Mouse (Mus musculus) midbrain, embryonic 12.5 days (tissue): ENCODE data around the gene Ifitm5. TPM values are rescaled to one million over a fixed set of nuclear protein-coding genes. Genes with fewer than 3 reads are reported as not detected.
"Not testable (repeated sequence)": the region's sequence is repeated elsewhere in the genome, so short reads cannot be mapped to it uniquely, and the experiment has no call there.

Source experiments
- ATAC-seq: fragments of 200-750 bp; cut with Nextera tagmentation; 2 replicates; pipeline ENCODE4 v1.8.0; 2017; ENCODE audit warnings: low read depth, moderate TSS enrichment, moderate library complexity; ENCODE audit not compliant: low FRiP score
- H3K27ac ChIP-seq: fragments of 300-500 bp; sonication (generic); replicated peaks from 2 replicates; pipeline ENCODE4 v1.5.1; 2016; ENCODE audit warnings: mild to moderate bottlenecking
- H3K27me3 ChIP-seq: fragments of 300-500 bp; sonication (generic); 2 replicates; pipeline ENCODE4 v1.6.1; 2016; ENCODE audit warnings: mild to moderate bottlenecking
- H3K36me3 ChIP-seq: fragments of 300-500 bp; sonication (generic); 2 replicates; pipeline ENCODE4 v1.6.1; 2016
- H3K4me1 ChIP-seq: fragments of 300-500 bp; sonication (generic); 2 replicates; pipeline ENCODE4 v1.6.1; 2016
- H3K4me2 ChIP-seq: fragments of 300-500 bp; sonication (generic); replicated peaks from 2 replicates; pipeline ENCODE4 v1.6.1; 2016; ENCODE audit warnings: mild to moderate bottlenecking, moderate library complexity
- H3K4me3 ChIP-seq: fragments of 300-500 bp; sonication (generic); 2 replicates; pipeline ENCODE4 v1.5.1; 2016; ENCODE audit warnings: mild to moderate bottlenecking
- H3K9ac ChIP-seq: fragments of 300-500 bp; sonication (generic); replicated peaks from 2 replicates; pipeline ENCODE4 v1.6.1; 2016; ENCODE audit warnings: mild to moderate bottlenecking, moderate library complexity
- H3K9me3 ChIP-seq: fragments of 300-500 bp; sonication (generic); 2 replicates; pipeline ENCODE4 v1.6.1; 2016; ENCODE audit warnings: mild to moderate bottlenecking
- WGBS: fragments of 180-500 bp; shearing (Covaris S2); methylation state at CpG from one replicate; pipeline ENCODE4 v1.1.7; 2016; 5-methylcytosine and 5-hydroxymethylcytosine counted together
- polyA plus RNA-seq: library from polyadenylated mRNA; unstranded; fragments of >200 nt; fragmentation: Nextera tagmentation; extraction: Ambion mirVana; gene quantifications from 2 replicates; pipeline ENCODE4 v1.2.1, GENCODE M21; 2016

Ifitm5 gene
- polyA plus RNA-seq, 1 experiment from 2014 or later = 0.93 TPM

DNA sequence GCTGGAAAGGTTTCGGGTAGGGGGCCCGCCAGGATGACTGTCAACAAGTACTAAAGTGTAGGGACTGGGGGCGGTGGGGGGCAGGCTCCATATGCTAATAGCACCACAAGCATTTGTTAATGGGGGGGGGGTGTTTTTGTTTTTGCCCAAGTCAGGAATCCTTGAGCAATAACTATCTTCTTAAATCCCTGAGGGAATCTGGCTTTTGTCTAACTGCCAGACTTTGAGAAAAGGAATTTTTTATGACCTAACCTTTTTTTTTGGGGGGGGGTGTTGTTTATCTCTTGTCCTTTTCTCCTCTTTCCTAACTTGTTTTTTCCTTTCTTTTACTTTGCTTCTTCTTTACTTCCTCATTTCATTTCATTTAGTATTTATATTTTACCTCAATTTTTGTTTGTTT, 25.4 kb upstream of the Ifitm5 start:
- no peak overlapping the region for H3K27ac ChIP-seq
- peaks cover 10% of the 10 kb centered on the region for H3K4me1 ChIP-seq
- H3K9ac ChIP-seq = no peak overlapping the region
- H3K27me3 ChIP-seq = peaks cover 7% of the 10 kb centered on the region; the same call in 1 of the 2 replicates
- H3K4me2 ChIP-seq = no peak overlapping the region
- no peaks in the 10 kb centered on the region for H3K9me3 ChIP-seq
- no peak overlapping the region for H3K4me3 ChIP-seq
- 24% methylated on average over 3 of the region's 3 CpGs for WGBS
- ATAC-seq = no peak
- no peaks in the 10 kb centered on the region for H3K36me3 ChIP-seq

DNA sequence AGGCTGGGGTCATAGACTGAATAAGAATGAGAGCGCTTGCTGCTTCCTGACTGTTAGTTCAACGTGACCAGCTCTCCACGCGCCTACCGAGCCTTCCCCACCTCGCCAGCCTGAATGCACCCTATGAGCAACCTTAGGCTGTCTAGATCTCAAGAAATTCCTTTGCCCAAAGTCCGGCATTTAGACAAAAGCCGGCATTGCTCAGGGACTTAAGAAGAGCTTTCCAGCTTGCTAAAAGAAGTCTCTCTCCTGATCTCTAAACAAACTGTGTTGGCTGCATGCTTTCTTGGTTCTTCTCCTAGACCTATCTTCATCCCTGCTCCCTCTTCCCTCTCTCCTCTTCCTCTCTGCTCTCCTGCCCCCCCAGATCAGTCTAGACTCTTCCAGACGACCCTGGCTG, 24.8 kb upstream of the Ifitm5 start:
- H3K4me1 ChIP-seq = peaks cover 10% of the 10 kb centered on the region
- H3K27ac ChIP-seq = no peak overlapping the region
- peaks cover 7% of the 10 kb centered on the region; the same call in 1 of the 2 replicates for H3K27me3 ChIP-seq
- no peak overlapping the region for H3K9ac ChIP-seq
- H3K36me3 ChIP-seq = no peaks in the 10 kb centered on the region
- ATAC-seq = no peak
- H3K4me2 ChIP-seq = no peak overlapping the region
- no peaks in the 10 kb centered on the region for H3K9me3 ChIP-seq
- 8% methylated on average over 9 of the region's 9 CpGs for WGBS
- no peak overlapping the region for H3K4me3 ChIP-seq

DNA sequence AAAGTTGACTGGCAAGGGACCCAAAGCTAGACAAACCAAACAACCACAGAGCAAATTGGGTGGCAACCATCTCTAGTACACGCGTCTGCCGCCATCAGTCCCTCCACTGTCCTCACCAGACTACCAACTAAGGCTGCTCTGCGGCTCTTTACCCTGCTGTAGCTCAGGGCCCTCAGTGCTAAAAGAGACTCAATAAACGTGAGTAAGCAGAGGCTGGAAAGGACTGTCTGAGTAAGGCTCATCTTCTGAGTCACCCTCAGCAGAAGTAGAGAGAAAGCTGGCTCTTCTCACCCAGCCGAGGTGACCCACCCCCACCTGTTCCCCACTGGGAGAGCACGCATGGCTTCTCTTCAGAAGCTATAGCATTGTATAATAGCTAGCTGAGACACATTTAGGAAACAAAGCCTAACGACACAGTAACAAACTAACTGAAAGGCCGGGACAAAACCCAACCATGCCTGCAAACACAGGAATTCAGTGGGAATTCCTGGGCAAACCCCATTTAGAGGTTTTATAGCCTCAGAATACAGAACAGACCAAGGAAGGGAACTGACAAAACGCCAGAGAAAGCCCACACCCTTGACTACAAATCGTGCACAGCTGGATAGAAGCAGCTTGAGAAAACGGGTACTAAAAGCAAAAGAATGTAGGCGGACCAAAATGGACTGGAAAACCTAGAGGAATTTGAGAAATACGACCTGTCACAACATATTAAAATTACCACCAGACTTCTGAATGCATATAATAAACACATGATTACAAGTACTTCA, 23.5 kb upstream of the Ifitm5 start:
- Histone ChIP-seq H3K4me2 (no peak overlapping the region), H3K4me1 (peaks cover 10% of the 10 kb centered on the region), H3K9me3 (no peaks in the 10 kb centered on the region), H3K9ac (no peak overlapping the region), H3K27ac (no peak overlapping the region), H3K4me3 (no peak overlapping the region), H3K27me3 (peaks cover 11% of the 10 kb centered on the region; the same call in 1 of the 2 replicates), H3K36me3 (no peaks in the 10 kb centered on the region)
- no peak for ATAC-seq
- 27% methylated on average over 14 of the region's 14 CpGs for WGBS

DNA sequence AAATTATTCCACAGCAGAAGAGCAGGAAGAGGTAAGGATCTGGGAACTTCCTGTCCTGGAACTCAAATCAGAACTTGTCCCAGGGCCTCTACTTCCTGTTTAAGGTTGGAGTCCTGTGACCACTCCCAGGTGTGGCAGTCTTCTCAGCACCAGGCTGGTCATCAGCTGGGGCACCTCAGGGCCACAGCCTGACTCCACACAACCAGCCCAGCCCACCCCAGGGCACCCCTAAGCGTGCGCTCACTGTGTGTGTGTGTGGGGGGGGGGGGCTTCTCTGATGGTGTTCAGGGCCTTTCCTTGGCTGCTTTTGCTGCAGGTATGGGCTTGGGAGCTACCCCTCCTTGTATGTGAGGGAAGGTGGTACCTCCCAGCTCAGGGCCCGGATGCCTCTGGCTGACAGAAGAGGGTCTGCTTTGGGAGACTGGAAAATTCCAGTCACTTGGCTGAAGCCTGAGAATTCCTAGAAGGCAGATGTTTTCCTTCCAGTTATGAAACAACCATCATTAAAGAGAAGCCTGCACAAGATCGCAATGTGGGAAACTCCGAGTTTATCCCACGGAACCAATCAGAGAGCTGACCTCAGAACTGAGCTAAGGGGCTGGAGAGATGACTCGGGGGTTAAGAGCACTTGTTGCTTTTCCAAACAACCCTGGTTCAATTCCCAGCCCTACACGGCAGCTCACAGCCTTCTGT, 21.5 kb upstream of the Ifitm5 start:
- ATAC-seq = no peak
- H3K9ac ChIP-seq = no peak overlapping the region
- no peak overlapping the region for H3K4me2 ChIP-seq
- WGBS = 85% methylated on average over 8 of the region's 8 CpGs
- no peaks in the 10 kb centered on the region for H3K9me3 ChIP-seq
- no peak overlapping the region for H3K4me3 ChIP-seq
- H3K27ac ChIP-seq = no peak overlapping the region
- H3K4me1 ChIP-seq = peaks cover 19% of the 10 kb centered on the region
- peaks cover 11% of the 10 kb centered on the region; the same call in 1 of the 2 replicates for H3K27me3 ChIP-seq
- no peaks in the 10 kb centered on the region for H3K36me3 ChIP-seq

GRCm38 (mm10) chr7:140970931-140971330, 20.8 kb upstream of the Ifitm5 start:
- Histone ChIP-seq H3K4me3 (no peak overlapping the region), H3K4me2 (no peak overlapping the region), H3K4me1 (peaks cover 19% of the 10 kb centered on the region), H3K36me3 (no peaks in the 10 kb centered on the region), H3K27me3 (peaks cover 11% of the 10 kb centered on the region; the same call in 1 of the 2 replicates), H3K9me3 (no peaks in the 10 kb centered on the region), H3K27ac (no peak overlapping the region), H3K9ac (no peak overlapping the region)
- ATAC-seq = no peak
- 53% methylated on average over 7 of the region's 7 CpGs for WGBS

GRCm38 (mm10) chr7:140968710-140969109, 18.6 kb upstream of the Ifitm5 start:
- not testable (repeated sequence) for H3K27ac ChIP-seq, H3K9ac ChIP-seq, H3K36me3 ChIP-seq, H3K4me2 ChIP-seq, ATAC-seq, H3K9me3 ChIP-seq, H3K27me3 ChIP-seq, H3K4me3 ChIP-seq
- 12% methylated on average over 3 of the region's 3 CpGs for WGBS
- H3K4me1 ChIP-seq = peaks cover 14% of the 10 kb centered on the region

- Histone ChIP-seq H3K27ac (no peak overlapping the region), H3K36me3 (no peaks in the 10 kb centered on the region), H3K9me3 (no peaks in the 10 kb centered on the region), H3K4me1 (peaks cover 9% of the 10 kb centered on the region), H3K27me3 (peaks cover 4% of the 10 kb centered on the region; the same call in 1 of the 2 replicates), H3K4me3 (no peak overlapping the region), H3K9ac (no peak overlapping the region), H3K4me2 (no peak overlapping the region)
- no peak for ATAC-seq
- WGBS = 8% methylated on average over 14 of the region's 14 CpGs
Observed at GRCm38 (mm10) chr7:140967862-140968591, 17.9 kb upstream of the Ifitm5 start.

DNA sequence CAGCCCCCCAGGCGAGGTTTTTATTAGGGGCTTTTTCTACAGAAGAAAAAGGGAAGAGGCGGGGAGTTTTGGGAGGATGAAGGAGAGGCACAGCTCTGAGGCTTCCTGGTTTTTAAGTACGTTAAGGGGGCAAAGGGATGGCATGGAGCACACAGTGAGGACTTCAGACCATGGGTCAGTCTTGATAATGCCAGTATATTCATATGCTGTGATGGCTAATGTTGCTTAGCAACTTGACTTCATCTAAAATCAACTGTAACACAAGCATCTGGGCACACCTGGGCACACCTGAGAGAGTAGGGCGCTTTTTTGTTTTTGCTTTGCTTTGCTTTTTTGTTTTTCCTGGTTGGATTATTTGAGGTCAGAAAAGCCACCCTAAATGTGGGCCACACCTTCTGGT, 16.8 kb upstream of the Ifitm5 start, which contains the start of gene Ifitm1:
Gene Ifitm1 (plus strand): TSS at position 301 of the 400 bp plus-strand sequence.
- Histone ChIP-seq H3K9me3 (no peaks in the 10 kb centered on the region), H3K27ac (no peak within 1 kb of the TSS), H3K27me3 (peaks cover 4% of the 10 kb centered on the region; the same call in 1 of the 2 replicates), H3K36me3 (no peaks in the 10 kb centered on the region), H3K9ac (no peak within 1 kb of the TSS), H3K4me2 (no peak within 1 kb of the TSS), H3K4me1 (peaks cover 9% of the 10 kb centered on the region), H3K4me3 (no peak within 1 kb of the TSS)
- whole genome bisulfite sequencing = 80% methylated on average over 4 of the region's 4 CpGs
- ATAC-seq = no peak

- H3K4me2 ChIP-seq = no peak overlapping the region
- no peak for ATAC-seq
- no peaks in the 10 kb centered on the region for H3K27me3 ChIP-seq
- H3K4me1 ChIP-seq = peaks cover 13% of the 10 kb centered on the region
- 68% methylated on average over 2 of the region's 2 CpGs for WGBS
- H3K9ac ChIP-seq = no peak overlapping the region
- H3K9me3 ChIP-seq = no peaks in the 10 kb centered on the region
- H3K27ac ChIP-seq = no peak overlapping the region
- no peak overlapping the region for H3K4me3 ChIP-seq
- no peaks in the 10 kb centered on the region for H3K36me3 ChIP-seq
Observed at GRCm38 (mm10) chr7:140962733-140963132, 12.6 kb upstream of the Ifitm5 start.

GRCm38 (mm10) chr7:140961416-140961815, 11.3 kb upstream of the Ifitm5 start:
- 24% methylated on average over 2 of the region's 2 CpGs for WGBS
- no peak overlapping the region for H3K4me3 ChIP-seq
- no peak for ATAC-seq
- H3K9ac ChIP-seq = no peak overlapping the region
- no peak overlapping the region for H3K27ac ChIP-seq
- no peaks in the 10 kb centered on the region for H3K27me3 ChIP-seq
- no peaks in the 10 kb centered on the region for H3K36me3 ChIP-seq
- H3K9me3 ChIP-seq = no peaks in the 10 kb centered on the region
- no peak overlapping the region for H3K4me2 ChIP-seq
- peaks cover 10% of the 10 kb centered on the region; the same call in 1 of the 2 replicates for H3K4me1 ChIP-seq

DNA sequence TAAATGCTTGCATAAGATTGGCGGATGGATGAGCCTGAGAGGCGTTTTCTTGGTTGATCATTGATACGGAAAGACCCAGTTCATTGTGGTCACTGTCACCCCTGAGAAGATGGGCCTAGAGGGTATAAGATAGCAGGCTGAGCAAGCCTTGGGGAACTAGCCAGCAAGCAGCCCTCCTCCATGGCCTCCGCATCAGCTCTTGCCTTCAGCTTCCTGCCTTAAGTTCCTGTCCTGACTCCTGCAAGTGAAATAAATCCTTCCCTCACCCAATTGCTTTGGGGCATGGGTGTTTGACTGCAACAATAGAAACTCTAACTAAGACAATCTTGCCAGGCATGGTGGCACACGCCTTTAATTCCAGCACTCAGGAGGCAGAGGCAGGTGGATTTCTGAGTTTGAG, 9.9 kb upstream of the Ifitm5 start:
- no peak for ATAC-seq
- no peak overlapping the region for H3K9ac ChIP-seq
- no peaks in the 10 kb centered on the region for H3K9me3 ChIP-seq
- H3K36me3 ChIP-seq = no peaks in the 10 kb centered on the region
- no peak overlapping the region for H3K4me2 ChIP-seq
- H3K4me3 ChIP-seq = no peak overlapping the region
- H3K27ac ChIP-seq = no peak overlapping the region
- H3K4me1 ChIP-seq = peaks cover 21% of the 10 kb centered on the region
- H3K27me3 ChIP-seq = no peaks in the 10 kb centered on the region
- 62% methylated on average over 5 of the region's 5 CpGs for WGBS
